Mouse (Mus musculus): ENCODE data around the gene Kcnmb3. TPM values are rescaled to one million over a fixed set of nuclear protein-coding genes. Genes with fewer than 3 reads are reported as not detected.

Kcnmb3 gene
- polyA plus RNA-seq, 1 experiment from 2014 or later = 0.16 TPM

- WGBS = 6% methylated on average over 13 of the region's 13 CpGs
- Histone ChIP-seq H3K4me1 (replicated peaks; ENCODE audit: control insufficient read depth, insufficient read depth, low read length) (peaks cover 25% of the 10 kb centered on the region), H3K9ac (replicated peaks; ENCODE audit: low read depth, low read length) (peak overlapping the region; percentile 98), H3K4me3 (replicated peaks; ENCODE audit: low read length) (peak overlapping the region; percentile 93), H3K4me2 (ENCODE audit: low read length) (peak overlapping the region; percentile 90), H3K9me3 (ENCODE audit: control insufficient read depth, low read length) (no peaks in the 10 kb centered on the region), H3K36me3 (ENCODE audit: control insufficient read depth, insufficient read depth) (no peaks in the 10 kb centered on the region), H3K27me3 (replicated peaks; ENCODE audit: control insufficient read depth, insufficient read depth, low read length) (no peaks in the 10 kb centered on the region), H3K27ac (ENCODE audit: low read length) (no peak overlapping the region)
- no peak for ATAC-seq
Observed at GRCm38 (mm10) chr3:32511191-32511550, 19.1 kb upstream of the Kcnmb3 start.

- no peaks in the 10 kb centered on the region for H3K27me3 ChIP-seq (replicated peaks; ENCODE audit: control insufficient read depth, insufficient read depth, low read length)
- H3K9me3 ChIP-seq (ENCODE audit: control insufficient read depth, low read length) = no peaks in the 10 kb centered on the region
- peak overlapping the region; percentile 93 for H3K4me3 ChIP-seq (replicated peaks; ENCODE audit: low read length)
- H3K4me2 ChIP-seq (ENCODE audit: low read length) = peak overlapping the region; percentile 90
- WGBS = under 1% methylated on average over 57 of the region's 69 CpGs
- no peaks in the 10 kb centered on the region for H3K36me3 ChIP-seq (ENCODE audit: control insufficient read depth, insufficient read depth)
- peaks cover 25% of the 10 kb centered on the region for H3K4me1 ChIP-seq (replicated peaks; ENCODE audit: control insufficient read depth, insufficient read depth, low read length)
- peak; percentile 88 for ATAC-seq
- H3K27ac ChIP-seq (ENCODE audit: low read length) = peak overlapping the region; percentile 58
- peak overlapping the region; percentile 98 for H3K9ac ChIP-seq (replicated peaks; ENCODE audit: low read depth, low read length)
Observed at GRCm38 (mm10) chr3:32510375-32511190, 18.6 kb upstream of the Kcnmb3 start.

- Histone ChIP-seq H3K4me1 (replicated peaks; ENCODE audit: control insufficient read depth, insufficient read depth, low read length) (peaks cover 25% of the 10 kb centered on the region), H3K27me3 (replicated peaks; ENCODE audit: control insufficient read depth, insufficient read depth, low read length) (no peaks in the 10 kb centered on the region), H3K27ac (ENCODE audit: low read length) (peak within 1 kb of the TSS; percentile 58), H3K9ac (replicated peaks; ENCODE audit: low read depth, low read length) (peak within 1 kb of the TSS; percentile 98), H3K9me3 (ENCODE audit: control insufficient read depth, low read length) (no peaks in the 10 kb centered on the region), H3K36me3 (ENCODE audit: control insufficient read depth, insufficient read depth) (no peaks in the 10 kb centered on the region), H3K4me3 (replicated peaks; ENCODE audit: low read length) (peak within 1 kb of the TSS; percentile 93), H3K4me2 (ENCODE audit: low read length) (peak within 1 kb of the TSS; percentile 90)
- ATAC-seq = no peak
- WGBS = 8% methylated on average over 24 of the region's 24 CpGs
Observed at GRCm38 (mm10) chr3:32509496-32510374, 17.7 kb upstream of the Kcnmb3 start, which contains the start of gene Zfp639. Gene Zfp639 (plus strand): TSS chr3:32510259.

GRCm38 (mm10) chr3:32508666-32509324, 16.8 kb upstream of the Kcnmb3 start:
- H3K9ac ChIP-seq (replicated peaks; ENCODE audit: low read depth, low read length) = 0 out of 2 replicates have a peak overlapping the region, but pooled peaks have one; percentile 2
- H3K27ac ChIP-seq (ENCODE audit: low read length) = no peak overlapping the region
- WGBS = 1% methylated on average over 17 of the region's 17 CpGs
- no peak overlapping the region; the same call in 1 of the 2 replicates for H3K4me3 ChIP-seq (replicated peaks; ENCODE audit: low read length)
- H3K27me3 ChIP-seq (replicated peaks; ENCODE audit: control insufficient read depth, insufficient read depth, low read length) = no peaks in the 10 kb centered on the region
- peak; percentile 35 for ATAC-seq
- H3K4me2 ChIP-seq (ENCODE audit: low read length) = peak overlapping the region; percentile 90
- no peaks in the 10 kb centered on the region for H3K9me3 ChIP-seq (ENCODE audit: control insufficient read depth, low read length)
- no peaks in the 10 kb centered on the region for H3K36me3 ChIP-seq (ENCODE audit: control insufficient read depth, insufficient read depth)
- H3K4me1 ChIP-seq (replicated peaks; ENCODE audit: control insufficient read depth, insufficient read depth, low read length) = peaks cover 25% of the 10 kb centered on the region

- 60% methylated on average over 11 of the region's 11 CpGs for WGBS
- no peaks in the 10 kb centered on the region for H3K9me3 ChIP-seq (ENCODE audit: control insufficient read depth, low read length)
Observed at GRCm38 (mm10) chr3:32506366-32507225, 14.6 kb upstream of the Kcnmb3 start.

GRCm38 (mm10) chr3:32505841-32506240, 13.8 kb upstream of the Kcnmb3 start:
- Histone ChIP-seq H3K27me3 (replicated peaks; ENCODE audit: control insufficient read depth, insufficient read depth, low read length) (no peaks in the 10 kb centered on the region), H3K9me3 (ENCODE audit: control insufficient read depth, low read length) (no peaks in the 10 kb centered on the region), H3K27ac (ENCODE audit: low read length) (no peak overlapping the region), H3K4me3 (replicated peaks; ENCODE audit: low read length) (no peak overlapping the region), H3K4me1 (replicated peaks; ENCODE audit: control insufficient read depth, insufficient read depth, low read length) (peaks cover 9% of the 10 kb centered on the region; the same call in 1 of the 2 replicates), H3K9ac (replicated peaks; ENCODE audit: low read depth, low read length) (no peak overlapping the region), H3K36me3 (ENCODE audit: control insufficient read depth, insufficient read depth) (no peaks in the 10 kb centered on the region), H3K4me2 (ENCODE audit: low read length) (no peak overlapping the region)
- WGBS = 72% methylated on average over 3 of the region's 3 CpGs
- no peak for ATAC-seq

More at GRCm38 (mm10) chr3:32506366-32507225, 14.6 kb upstream of the Kcnmb3 start:
- Histone ChIP-seq H3K4me2 (ENCODE audit: low read length) (no peak overlapping the region), H3K4me3 (replicated peaks; ENCODE audit: low read length) (no peak overlapping the region), H3K27ac (ENCODE audit: low read length) (no peak overlapping the region), H3K4me1 (replicated peaks; ENCODE audit: control insufficient read depth, insufficient read depth, low read length) (peaks cover 17% of the 10 kb centered on the region), H3K27me3 (replicated peaks; ENCODE audit: control insufficient read depth, insufficient read depth, low read length) (no peaks in the 10 kb centered on the region), H3K9ac (replicated peaks; ENCODE audit: low read depth, low read length) (no peak overlapping the region), H3K36me3 (ENCODE audit: control insufficient read depth, insufficient read depth) (no peaks in the 10 kb centered on the region)
- ATAC-seq = no peak

- no peaks in the 10 kb centered on the region for H3K36me3 ChIP-seq (ENCODE audit: control insufficient read depth, insufficient read depth)
- no peak overlapping the region for H3K4me2 ChIP-seq (ENCODE audit: low read length)
- no peak overlapping the region for H3K27ac ChIP-seq (ENCODE audit: low read length)
- no peak for ATAC-seq
- H3K27me3 ChIP-seq (replicated peaks; ENCODE audit: control insufficient read depth, insufficient read depth, low read length) = no peaks in the 10 kb centered on the region
- no peak overlapping the region for H3K9ac ChIP-seq (replicated peaks; ENCODE audit: low read depth, low read length)
- H3K4me3 ChIP-seq (replicated peaks; ENCODE audit: low read length) = no peak overlapping the region
- 93% methylated on average over 2 of the region's 2 CpGs for WGBS
- no peaks in the 10 kb centered on the region for H3K9me3 ChIP-seq (ENCODE audit: control insufficient read depth, low read length)
- peaks cover 2% of the 10 kb centered on the region; the same call in 1 of the 2 replicates for H3K4me1 ChIP-seq (replicated peaks; ENCODE audit: control insufficient read depth, insufficient read depth, low read length)
Observed at GRCm38 (mm10) chr3:32500346-32500745, 8.3 kb upstream of the Kcnmb3 start.

- H3K9ac ChIP-seq (replicated peaks; ENCODE audit: low read depth, low read length) = no peak overlapping the region
- no peaks in the 10 kb centered on the region for H3K27me3 ChIP-seq (replicated peaks; ENCODE audit: control insufficient read depth, insufficient read depth, low read length)
- no peak overlapping the region for H3K27ac ChIP-seq (ENCODE audit: low read length)
- no peak for ATAC-seq
- no peaks in the 10 kb centered on the region for H3K36me3 ChIP-seq (ENCODE audit: control insufficient read depth, insufficient read depth)
- H3K4me3 ChIP-seq (replicated peaks; ENCODE audit: low read length) = no peak overlapping the region
- WGBS = 93% methylated on average over 1 of the region's 1 CpGs
- H3K4me2 ChIP-seq (ENCODE audit: low read length) = no peak overlapping the region
- peaks cover 2% of the 10 kb centered on the region; the same call in 1 of the 2 replicates for H3K4me1 ChIP-seq (replicated peaks; ENCODE audit: control insufficient read depth, insufficient read depth, low read length)
- no peaks in the 10 kb centered on the region for H3K9me3 ChIP-seq (ENCODE audit: control insufficient read depth, low read length)
Observed at GRCm38 (mm10) chr3:32496711-32497070, 4.7 kb upstream of the Kcnmb3 start.
